ENCODE assay signal across 24 mouse cellular contexts in the genomic region with DNA sequence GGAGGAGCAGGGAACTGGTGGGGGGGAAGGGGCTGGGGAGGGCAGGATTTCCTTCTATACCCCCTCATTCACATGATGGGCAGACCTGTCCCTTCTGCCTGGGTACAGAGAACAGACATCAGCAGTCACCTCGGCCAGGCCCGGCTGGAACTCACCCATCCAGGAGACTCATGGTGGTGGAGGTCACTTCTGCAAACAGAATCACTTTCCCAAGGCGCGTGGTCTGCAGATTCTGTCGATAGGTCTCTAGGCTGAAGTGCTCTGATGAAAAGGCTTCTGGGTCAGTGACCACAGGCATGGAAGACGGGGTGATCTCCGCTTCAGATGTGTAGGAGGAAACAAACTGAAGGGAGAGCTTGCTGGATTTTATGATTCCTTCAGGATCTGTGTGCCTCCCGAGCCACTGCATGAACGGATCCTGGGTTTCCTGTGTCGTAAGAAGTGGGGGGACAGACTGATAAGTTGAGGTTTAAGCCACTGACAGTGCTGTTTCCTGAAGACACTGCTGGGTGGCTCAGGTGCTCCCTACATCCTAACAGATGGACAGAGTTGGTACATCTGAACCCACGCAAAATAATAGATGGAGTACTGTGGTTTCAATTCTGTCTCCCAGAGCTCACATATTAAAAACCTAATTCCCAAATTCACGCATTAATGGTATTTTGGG.
"Had no signal": no experiment of that assay in that cellular context is flagged by ENCODE, and none has a peak within 500 bp of the region (broad histone marks: within the 10 kb centered on the region; RNA-seq: fewer than 3 reads in every experiment).

No protein-coding gene starts in this region.

- H3K4me2 ChIP-seq: heart, embryonic 12.5 days; hindbrain, embryonic 12.5 days; hindbrain, embryonic 14.5 days; intestine, embryonic 15.5 days; limb, embryonic 12.5 days; liver, embryonic 12.5 days had no signal

- H3K36me3 ChIP-seq: intestine, embryonic 15.5 days; limb, embryonic 12.5 days; liver, embryonic 12.5 days had no signal

- ATAC-seq: hindbrain, embryonic 16.5 days; inflammation-experienced regulatory T-cells, adult 6 months; intestine, embryonic 15.5 days; intestine, postnatal 0 days; liver, embryonic 12.5 days had no signal

- H3K4me3 ChIP-seq: heart, embryonic 10.5 days; heart, embryonic 12.5 days; hindbrain, embryonic 12.5 days; intestine, embryonic 15.5 days; layer of hippocampus, adult 2 months; left cerebral cortex, adult 2 months; limb, embryonic 10.5 days; limb, embryonic 12.5 days; liver, embryonic 12.5 days had no signal

- DNase-seq: gastrocnemius, postnatal 14 days; gastrocnemius, postnatal 36 days; heart, adult 18-20 months; heart, postnatal 10 days; heart, postnatal 4 days; kidney, adult 18-20 months; kidney, adult 8-10 months; kidney, postnatal 10 days; kidney, postnatal 25 days; kidney, postnatal 4 days; liver had no signal

- H3K9ac ChIP-seq: heart, embryonic 12.5 days; hindbrain, embryonic 12.5 days; hindbrain, embryonic 14.5 days; intestine, embryonic 15.5 days; limb, embryonic 12.5 days; liver, embryonic 12.5 days had no signal

- H3K27ac ChIP-seq: heart, embryonic 10.5 days; hindbrain, embryonic 12.5 days; hindbrain, embryonic 14.5 days; intestine, embryonic 15.5 days; layer of hippocampus, adult 2 months; left cerebral cortex, adult 2 months; limb, embryonic 10.5 days; limb, embryonic 12.5 days; liver, embryonic 12.5 days had no signal

- H3K27me3 ChIP-seq: heart, embryonic 12.5 days; intestine, embryonic 15.5 days; liver, embryonic 12.5 days had no signal

- H3K4me1 ChIP-seq: intestine, embryonic 15.5 days had no signal

- H3K9me3 ChIP-seq: heart, embryonic 10.5 days; heart, embryonic 12.5 days; hindbrain, embryonic 12.5 days; intestine, embryonic 15.5 days; limb, embryonic 10.5 days; limb, embryonic 12.5 days; liver, embryonic 12.5 days had no signal
